9 mouse cellular contexts compared by ENCODE assay signal in genomic region chr12:80769697-80770096, GRCm38 (mm10). TPM values are rescaled to one million over a fixed set of nuclear protein-coding genes. Genes with fewer than 3 reads are reported as not detected.
DNase-seq lines count a peak whose midpoint lies in the region; ATAC-seq and TF ChIP-seq lines count a peak whose summit lies in the region.
"Had no signal": no experiment of that assay in that cellular context is flagged by ENCODE, and none has a peak within 500 bp of the region (broad histone marks: within the 10 kb centered on the region; RNA-seq: fewer than 3 reads in every experiment).

No protein-coding gene starts in this region.

- H3K4me2 ChIP-seq in lung, embryonic 14.5 days, result no peak overlapping the region
- H3K4me2 ChIP-seq: heart, embryonic 13.5 days had no signal

- no peak overlapping the region for H3K27ac ChIP-seq in lung, embryonic 14.5 days (ENCODE audit: low read depth)
- H3K27ac ChIP-seq: heart, embryonic 13.5 days had no signal

- DNase-seq in c-Kit-negative CD71-positive TER-119-positive erythroid progenitor cells, embryonic 14.5 days (ENCODE audit: low read depth, low spot score), result peak; percentile 71
- DNase-seq in heart, postnatal 25 days (ENCODE audit: low spot score), result peak; percentile 43
- DNase-seq in kidney, postnatal 4 days, result peak; percentile 89 to 91
- peak; percentile 96 for DNase-seq in lung, embryonic 14.5 days
- peak; percentile 17 to 69 for DNase-seq in thymus, postnatal 10 days (ENCODE audit: low spot score in 2 of 2)

- peak; percentile 96 for ATAC-seq in erythroid progenitor cell, adult 5-6 weeks (replicated peaks; ENCODE audit: low FRiP score, poor library complexity, severe bottlenecking)
- ATAC-seq in lung, embryonic 14.5 days (ENCODE audit: insufficient read depth), result peak; percentile 94
- ATAC-seq in neutrophil, adult 5-6 weeks (ENCODE audit: extremely low read depth, insufficient number of reproducible peaks, low FRiP score, poor library complexity, severe bottlenecking), result peak; percentile 83

- WGBS in lung, embryonic 14.5 days, result 17% methylated on average over 11 of the region's 11 CpGs

- no peaks in the 10 kb centered on the region for H3K9me3 ChIP-seq in E14TG2a.4 (ENCODE audit: low read length)
- H3K9me3 ChIP-seq in lung, embryonic 14.5 days (ENCODE audit: low read depth, low read length), result no peaks in the 10 kb centered on the region
- H3K9me3 ChIP-seq: heart, embryonic 13.5 days had no signal

- peak; percentile 96 for TF ChIP-seq CTCF in E14TG2a.4 (conservative IDR thresholded peaks at IDR 0.05; ENCODE audit: low read length)
- peak; percentile 99 for TF ChIP-seq CTCF in lung, embryonic 14.5 days (IDR thresholded peaks at IDR 0.05; ENCODE audit: low read depth)

- no peak overlapping the region for H3K4me3 ChIP-seq in E14TG2a.4 (replicated peaks; ENCODE audit: low read length)
- H3K4me3 ChIP-seq in lung, embryonic 14.5 days (ENCODE audit: low read depth, low read length), result no peak overlapping the region
- H3K4me3 ChIP-seq: heart, embryonic 13.5 days had no signal

- intact Hi-C loops in heart, postnatal 25 days (cut with DNase I), result loop anchor here (1.0 to 10.0 kb wide), 2 partner anchors 126 to 615 kb away; no protein-coding TSS in a partner anchor

- no peak overlapping the region for H3K9ac ChIP-seq in lung, embryonic 14.5 days
- H3K9ac ChIP-seq: heart, embryonic 13.5 days had no signal

- H3K27me3 ChIP-seq in E14TG2a.4 (ENCODE audit: insufficient read depth, low read length), result 0 out of 2 replicates have a peak, but pooled peaks cover 2% of the 10 kb centered on the region
- no peaks in the 10 kb centered on the region for H3K27me3 ChIP-seq in lung, embryonic 14.5 days (ENCODE audit: insufficient read depth, low read length)

- H3K4me1 ChIP-seq in E14TG2a.4 (replicated peaks; ENCODE audit: low read depth, low read length), result peaks cover 27% of the 10 kb centered on the region
- H3K4me1 ChIP-seq in lung, embryonic 14.5 days (ENCODE audit: insufficient read depth), result no peaks in the 10 kb centered on the region
- H3K4me1 ChIP-seq: heart, embryonic 13.5 days had no signal

- H3K36me3 ChIP-seq in E14TG2a.4 (ENCODE audit: insufficient read depth, low read length), result no peaks in the 10 kb centered on the region
- no peaks in the 10 kb centered on the region for H3K36me3 ChIP-seq in lung, embryonic 14.5 days (ENCODE audit: insufficient read depth)
- H3K36me3 ChIP-seq: heart, embryonic 13.5 days had no signal

RNA-seq across cellular contexts. Expression of gene Ccdc177, which starts 9.2 kb away (rescaled TPM):
- total RNA-seq in erythroid progenitor cell, adult 5-6 weeks (2015; ENCODE audit: low replicate concordance), result not detected in 2 replicates
- total RNA-seq in erythroid progenitor cell, adult 5-6 weeks (2017; ENCODE audit: low replicate concordance), result not detected in 2 replicates
- under 1 TPM; 0.06 to 0.08 TPM for total RNA-seq in heart, postnatal 25 days (2021)
- polyA plus RNA-seq in lung, embryonic 14.5 days (2014; fragmentation: Nextera tagmentation; extraction: Ambion mirVana), result 0.04 and 0.11 TPM in 2 replicates
- total RNA-seq in neutrophil, adult 5-6 weeks (2017), result not detected in 2 replicates
- polyA plus RNA-seq: heart, embryonic 13.5 days had no signal

RNA-seq across cellular contexts. Expression of gene Susd6, which starts 20.6 kb away (rescaled TPM):
- total RNA-seq in erythroid progenitor cell, adult 5-6 weeks (2015; ENCODE audit: low replicate concordance), result 39.8 and 46.9 TPM in 2 replicates
- total RNA-seq in erythroid progenitor cell, adult 5-6 weeks (2017; ENCODE audit: low replicate concordance), result 63.2 and 67.7 TPM in 2 replicates
- total RNA-seq in heart, postnatal 25 days (2021), result 10 to 100 TPM; 62.5 to 69.1 TPM
- 20.5 and 21.2 TPM in 2 replicates for polyA plus RNA-seq in lung, embryonic 14.5 days (2014; fragmentation: Nextera tagmentation; extraction: Ambion mirVana)
- total RNA-seq in neutrophil, adult 5-6 weeks (2017), result 103 and 111 TPM in 2 replicates

Comparison
In these comparisons a context has a peak if more than half of its experiments do, and no peak if none do; other contexts are left out.
1. DNase-seq: peak in every context shown above with its lines; median percentile 96 in lung, embryonic 14.5 days; 90 in kidney, postnatal 4 days; 71 in c-Kit-negative CD71-positive TER-119-positive erythroid progenitor cells, embryonic 14.5 days; 43 in heart, postnatal 25 days; 43 in thymus, postnatal 10 days.